Mouse (Mus musculus) induced T-regulatory cell, adult 2 months (primary cell): ENCODE data around the gene Fyn.
A peak's percentile ranks its signal among the peaks of the same experiment; 100 is the strongest.

Experiments
- DNase-seq: peaks from one replicate; pipeline ENCODE4 v3.0.0-alpha.2; 2012; ENCODE audit warnings: low read depth

Gene Fyn

GRCm38 (mm10) chr10:39378025-39378603 is 9.5 kb downstream of the Fyn start:
- DNase-seq, result peak; percentile 58

GRCm38 (mm10) chr10:39379287-39379686 is 10.6 kb downstream of the Fyn start:
- DNase-seq, result no peak

GRCm38 (mm10) chr10:39379721-39380370 is 11.2 kb downstream of the Fyn start:
- DNase-seq, result no peak

- no peak for DNase-seq
Measured at GRCm38 (mm10) chr10:39385259-39385658, 16.6 kb downstream of the Fyn start.

GRCm38 (mm10) chr10:39386203-39386602 is 17.5 kb downstream of the Fyn start:
- DNase-seq, result peak; percentile 45

- DNase-seq, result no peak
Measured at GRCm38 (mm10) chr10:39387024-39387423, 18.4 kb downstream of the Fyn start.

GRCm38 (mm10) chr10:39387556-39387955 is 18.9 kb downstream of the Fyn start:
- no peak for DNase-seq

- no peak for DNase-seq
Measured at GRCm38 (mm10) chr10:39388144-39388543, 19.5 kb downstream of the Fyn start.

GRCm38 (mm10) chr10:39389451-39389891 is 20.8 kb downstream of the Fyn start:
- DNase-seq, result no peak

GRCm38 (mm10) chr10:39390541-39390940 is 21.9 kb downstream of the Fyn start:
- no peak for DNase-seq

- no peak for DNase-seq
Measured at GRCm38 (mm10) chr10:39392900-39393483, 24.3 kb downstream of the Fyn start.

- no peak for DNase-seq
Measured at GRCm38 (mm10) chr10:39395544-39395943, 26.9 kb downstream of the Fyn start.

- no peak for DNase-seq
Measured at GRCm38 (mm10) chr10:39398924-39399323, 30.3 kb downstream of the Fyn start.

- no peak for DNase-seq
Measured at GRCm38 (mm10) chr10:39400155-39400554, 31.5 kb downstream of the Fyn start.

GRCm38 (mm10) chr10:39402487-39402886 is 33.8 kb downstream of the Fyn start:
- DNase-seq, result peak; percentile 87

- DNase-seq, result no peak
Measured at GRCm38 (mm10) chr10:39403706-39404105, 35.1 kb downstream of the Fyn start.

- DNase-seq, result no peak
Measured at GRCm38 (mm10) chr10:39404175-39404574, 35.5 kb downstream of the Fyn start.

- no peak for DNase-seq
Measured at GRCm38 (mm10) chr10:39405982-39406797, 37.5 kb downstream of the Fyn start.

GRCm38 (mm10) chr10:39406798-39407189 is 38.1 kb downstream of the Fyn start:
- no peak for DNase-seq

GRCm38 (mm10) chr10:39407553-39407952 is 38.9 kb downstream of the Fyn start:
- no peak for DNase-seq

- no peak for DNase-seq
Measured at GRCm38 (mm10) chr10:39409602-39410001, 40.9 kb downstream of the Fyn start.

- DNase-seq, result no peak
Measured at GRCm38 (mm10) chr10:39410151-39410649, 41.5 kb downstream of the Fyn start.
